Mouse (Mus musculus): Measurements from ENCODE around the gene Bdh1.
A peak's percentile ranks its signal among the peaks of the same experiment; 100 is the strongest.
"Not testable (repeated sequence)": the region's sequence is repeated elsewhere in the genome, so short reads cannot be mapped to it uniquely, and the experiment has no call there.

Bdh1 gene

DNA sequence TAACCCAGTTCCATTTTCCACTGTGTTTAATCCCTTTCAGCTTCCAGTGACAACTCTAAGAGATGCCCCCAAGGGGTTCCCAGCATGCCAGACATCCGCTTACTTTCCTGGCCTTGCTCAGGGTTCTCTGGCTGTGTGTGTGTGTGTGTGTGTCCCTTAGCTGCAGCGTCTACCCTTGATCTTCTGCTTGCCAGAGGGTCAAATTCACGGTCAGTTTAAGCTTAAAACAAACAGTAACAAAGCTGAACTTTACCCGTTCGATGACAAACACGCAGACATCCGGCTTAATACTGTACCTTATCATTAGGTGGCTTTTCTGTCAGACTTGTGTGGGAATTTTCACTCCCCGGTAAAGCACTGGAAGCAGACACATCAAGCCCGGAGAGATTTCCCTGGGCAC lies at the start of gene Bdh1:
Bdh1 (plus strand) TSS at position 281 of the 400 bp plus-strand sequence.
- no peak for DNase-seq

DNA sequence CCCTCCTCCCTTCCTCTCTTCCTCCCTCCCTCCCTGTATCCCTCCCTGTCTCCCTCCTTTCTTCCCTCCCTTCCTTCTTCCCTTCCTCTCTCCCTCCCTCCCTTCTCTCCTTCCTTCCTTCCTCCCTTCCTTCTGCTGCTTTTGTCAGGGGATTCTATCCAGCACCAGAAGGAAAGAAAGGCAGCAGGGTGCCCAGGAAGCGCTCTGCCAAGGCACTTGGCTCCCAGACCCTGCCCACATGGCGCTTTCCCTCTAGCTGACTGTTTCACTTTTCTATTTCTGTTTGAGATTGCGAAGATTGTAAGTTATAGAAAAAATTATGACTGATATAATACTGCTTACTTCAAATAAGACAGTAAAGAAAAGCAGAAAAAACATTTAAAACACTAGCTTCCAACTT lies 49.8 kb upstream of the Bdh1 start:
- not testable (repeated sequence) for DNase-seq

DNA sequence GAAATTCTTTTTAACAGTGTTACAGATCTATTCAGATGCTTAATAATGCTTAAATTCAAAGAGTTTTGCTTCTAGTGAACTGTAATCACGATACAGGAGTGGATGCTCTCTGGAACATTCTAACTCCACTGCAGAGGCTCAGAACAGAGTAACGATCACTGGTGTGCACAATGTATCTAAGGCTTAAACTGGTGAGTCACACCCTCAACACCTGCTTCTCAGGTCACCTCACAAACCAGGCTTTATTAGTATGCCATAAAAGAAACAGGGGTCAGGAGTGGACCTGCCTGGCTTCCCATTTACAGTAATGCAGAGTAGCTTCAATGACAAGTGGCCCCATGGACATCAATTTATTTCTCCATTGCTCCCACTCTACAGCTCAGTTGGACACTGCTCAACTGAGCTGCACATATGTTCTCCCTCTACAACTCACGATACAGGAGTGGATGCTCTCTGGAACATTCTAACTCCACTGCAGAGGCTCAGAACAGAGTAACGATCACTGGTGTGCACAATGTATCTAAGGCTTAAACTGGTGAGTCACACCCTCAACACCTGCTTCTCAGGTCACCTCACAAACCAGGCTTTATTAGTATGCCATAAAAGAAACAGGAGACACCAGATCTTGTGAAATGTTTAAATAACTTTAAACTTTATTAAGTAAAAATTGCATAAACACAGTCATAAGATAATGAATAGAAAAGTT lies 46.0 kb upstream of the Bdh1 start:
- DNase-seq: not testable (repeated sequence)

DNA sequence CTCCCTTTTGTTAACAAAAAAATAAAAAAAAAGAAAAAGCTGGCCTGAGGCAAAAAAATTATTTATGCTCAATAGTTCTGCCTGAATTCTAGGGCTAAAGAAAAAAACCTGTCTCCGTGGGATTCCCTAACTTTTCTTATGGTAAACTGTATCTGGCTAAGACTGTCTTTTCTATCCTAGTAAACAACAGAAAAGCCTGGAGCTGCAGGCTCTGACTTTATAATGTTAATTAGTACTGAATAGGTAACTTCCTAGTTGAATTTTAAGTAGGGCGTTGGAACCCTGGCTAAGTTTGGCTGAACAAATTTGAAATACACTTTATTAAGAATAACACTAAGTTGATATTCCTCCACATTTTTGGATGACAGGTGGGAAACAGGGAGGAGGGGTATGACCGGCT lies 33.8 kb upstream of the Bdh1 start:
- DNase-seq: not testable (repeated sequence)

DNA sequence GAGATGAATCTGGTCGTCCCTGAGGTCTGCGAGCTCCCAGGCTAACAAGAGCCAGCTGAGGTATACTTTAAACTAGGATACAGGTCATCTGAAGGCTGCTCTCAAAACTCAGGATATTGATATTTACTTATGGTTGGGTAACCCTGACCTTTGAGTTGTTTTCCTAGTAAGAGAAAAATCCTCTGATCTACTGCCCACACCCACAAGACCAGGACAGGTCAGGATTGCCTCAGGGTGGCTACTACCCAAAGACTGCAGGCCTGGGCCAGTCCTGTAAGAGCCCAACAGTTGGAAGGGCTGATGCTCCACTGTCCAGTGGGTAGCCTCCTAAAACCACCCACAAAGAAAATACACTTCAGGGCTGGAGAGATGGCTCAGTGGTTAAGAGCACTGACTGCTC lies 22.8 kb upstream of the Bdh1 start:
- no peak for DNase-seq

DNA sequence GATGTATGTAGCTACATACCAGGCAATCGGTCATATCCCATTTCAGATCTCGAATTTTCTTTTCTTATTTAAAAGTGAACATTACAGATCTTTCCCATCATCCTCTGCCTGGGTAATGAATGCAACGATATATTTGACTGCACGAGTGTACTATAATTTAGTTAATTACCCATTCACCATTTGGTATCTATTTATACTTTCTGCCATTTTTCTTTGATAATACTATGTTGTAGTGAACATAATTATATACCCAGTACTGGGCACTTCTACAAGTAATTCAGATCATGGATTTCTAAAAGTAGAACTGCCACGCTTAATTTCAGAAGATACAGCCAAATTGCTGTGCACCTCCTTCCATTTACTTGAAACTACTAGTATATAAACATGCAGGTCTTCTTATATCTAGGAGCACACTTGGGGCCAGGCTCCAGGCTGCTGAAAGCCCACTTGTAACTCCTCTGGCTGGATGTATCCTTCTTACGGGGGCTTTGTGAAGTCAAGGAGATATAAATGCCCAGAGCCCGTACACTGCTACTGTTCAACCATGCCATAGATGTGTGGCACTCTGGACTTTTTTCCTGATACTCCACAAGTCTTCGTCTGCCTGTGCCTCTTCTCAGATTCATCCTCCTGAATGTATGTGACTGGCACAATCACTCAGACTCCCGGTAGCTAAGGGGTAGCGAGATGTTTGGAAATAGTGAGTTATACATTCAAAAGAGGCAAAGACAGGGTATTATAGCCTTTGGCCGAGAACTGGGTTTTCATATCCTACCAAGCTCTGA lies 21.0 kb upstream of the Bdh1 start:
- DNase-seq: no peak

DNA sequence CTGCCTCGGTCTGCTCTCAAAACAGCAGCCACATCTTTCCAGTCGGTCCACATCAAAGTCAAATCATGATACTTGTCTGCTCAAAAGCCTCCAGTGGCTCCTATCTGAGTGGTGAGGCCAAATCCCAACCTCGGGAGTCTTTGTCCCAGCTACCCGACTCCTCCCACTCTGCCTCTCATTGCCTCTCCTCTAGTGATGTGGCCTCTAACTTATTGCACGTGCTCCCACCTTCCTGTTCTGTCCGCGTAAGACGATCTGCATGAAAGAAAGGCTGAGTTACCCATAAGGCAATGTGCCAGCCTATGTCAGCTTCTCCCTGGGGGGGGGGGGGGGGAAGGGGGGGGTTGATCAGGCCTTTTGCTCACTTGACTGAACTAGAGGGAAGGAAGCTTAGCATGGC lies 20.0 kb upstream of the Bdh1 start:
- DNase-seq: no peak

DNA sequence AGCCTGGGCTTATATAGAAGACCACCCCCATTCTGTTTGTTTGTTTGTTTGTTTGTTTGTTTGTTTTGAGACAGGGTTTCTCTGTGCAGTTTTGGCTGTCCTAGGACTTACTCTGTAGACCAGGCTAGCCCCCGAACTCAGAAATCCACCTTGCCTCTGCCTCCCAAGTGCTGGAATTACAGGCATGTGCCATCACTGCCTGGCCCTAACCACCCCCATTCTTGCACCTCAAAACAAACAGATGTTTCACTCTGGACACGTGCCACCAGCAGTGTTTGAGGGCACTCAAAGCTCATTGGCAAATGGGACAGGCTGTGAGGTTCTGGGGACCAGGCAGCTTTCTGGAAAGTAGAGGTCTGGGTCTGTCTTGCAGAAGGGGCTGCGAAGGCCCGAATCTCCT lies 18.1 kb upstream of the Bdh1 start:
- DNase-seq: no peak

DNA sequence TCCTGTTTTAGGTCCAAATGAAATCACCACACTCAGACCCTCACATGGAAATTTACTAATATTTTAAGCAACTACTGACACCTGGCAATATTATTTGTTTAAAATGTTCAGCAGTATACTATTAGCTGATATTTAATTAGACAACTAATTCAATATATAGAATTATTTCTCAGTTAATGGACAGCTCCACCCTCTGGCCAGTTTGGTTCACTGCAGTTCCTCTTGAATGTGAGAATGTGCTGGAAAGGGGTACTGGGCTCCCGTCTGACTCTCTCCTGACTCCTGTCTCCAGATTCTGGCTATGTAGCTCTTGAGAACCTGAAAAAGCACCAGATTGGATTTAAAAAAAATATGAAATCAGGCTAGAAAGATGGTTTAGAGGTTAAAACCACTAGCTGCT lies 17.0 kb upstream of the Bdh1 start:
- peak in 1 of 2 experiments; percentile 24 for DNase-seq

DNA sequence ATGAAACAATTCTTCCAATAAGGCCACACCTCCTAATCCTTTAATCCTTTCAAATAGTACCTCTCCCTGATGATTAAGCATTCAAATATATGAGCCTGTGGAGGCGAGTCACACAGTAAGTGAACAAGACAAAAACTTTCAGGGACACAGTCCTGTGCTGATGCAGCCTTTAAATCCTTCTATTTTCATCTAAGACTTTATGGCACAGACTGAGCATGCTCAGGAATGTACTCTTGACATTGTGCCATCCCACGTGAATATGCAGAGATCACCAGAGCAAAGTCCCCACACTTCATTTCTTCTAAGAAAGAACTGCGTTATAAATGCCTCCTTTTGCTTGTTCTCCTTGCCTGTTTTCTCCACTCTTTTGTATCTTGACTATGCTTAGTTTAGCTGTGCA lies 14.2 kb upstream of the Bdh1 start:
- DNase-seq: no peak

DNA sequence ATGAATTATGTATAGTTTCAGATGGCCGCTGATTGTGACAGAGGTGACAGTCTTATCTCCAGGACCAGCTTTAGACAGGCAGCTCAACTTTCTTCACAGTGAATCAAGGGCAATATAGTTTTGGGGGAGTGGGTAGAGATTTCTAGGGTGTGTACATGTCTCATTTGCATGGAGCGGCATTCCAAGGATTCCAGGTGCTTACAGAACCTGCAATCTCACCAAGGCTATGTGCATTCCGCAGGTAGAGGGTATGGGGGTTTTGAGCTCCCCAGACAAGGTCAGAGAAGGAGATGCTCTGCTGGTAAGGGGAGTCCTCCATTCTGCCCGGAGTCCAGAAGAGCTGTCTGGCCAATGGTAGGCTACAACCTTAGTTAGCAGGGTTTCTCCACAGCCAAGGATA lies 11.1 kb upstream of the Bdh1 start:
- no peak for DNase-seq

DNA sequence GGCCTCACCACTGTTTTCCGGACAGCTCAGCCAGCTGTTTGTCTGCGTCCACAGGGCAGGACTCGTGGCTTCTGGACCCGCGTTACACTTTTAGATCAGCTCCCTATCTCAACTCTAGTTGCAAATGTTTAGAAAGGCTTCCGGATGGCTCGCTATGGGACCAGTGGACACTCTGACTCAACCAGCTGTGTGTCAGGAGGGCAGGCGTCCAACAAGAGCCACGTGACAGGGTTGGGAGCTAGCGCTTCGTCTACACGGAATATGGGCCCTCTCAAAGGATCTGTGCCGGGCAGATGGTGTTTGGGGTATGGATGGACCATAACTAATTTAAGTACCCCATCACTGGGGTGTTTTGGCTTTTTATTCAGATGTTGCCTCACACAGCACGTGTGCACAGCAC lies 9.8 kb upstream of the Bdh1 start:
- DNase-seq: peak in 1 of 2 experiments; percentile 37

DNA sequence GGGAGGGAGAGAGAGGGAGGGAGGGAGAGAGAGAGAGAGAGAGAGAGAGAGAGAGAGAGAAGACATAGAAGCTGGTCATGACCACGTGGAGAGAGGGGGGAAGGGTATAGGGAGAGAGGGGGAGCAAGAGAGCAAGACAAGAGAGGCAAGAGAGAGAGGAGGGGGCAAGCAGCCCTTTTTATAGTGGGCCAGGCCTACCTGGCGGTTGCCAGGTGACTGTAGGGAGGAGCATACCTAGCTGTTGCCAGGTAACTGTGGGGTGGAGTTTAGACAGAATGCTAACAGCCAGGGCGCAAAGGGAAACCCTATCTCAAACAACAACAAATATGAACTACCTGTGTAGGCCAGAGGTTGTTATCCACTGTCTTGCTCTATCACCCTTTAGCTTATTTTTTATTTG lies 8.3 kb upstream of the Bdh1 start:
- DNase-seq: no peak

DNA sequence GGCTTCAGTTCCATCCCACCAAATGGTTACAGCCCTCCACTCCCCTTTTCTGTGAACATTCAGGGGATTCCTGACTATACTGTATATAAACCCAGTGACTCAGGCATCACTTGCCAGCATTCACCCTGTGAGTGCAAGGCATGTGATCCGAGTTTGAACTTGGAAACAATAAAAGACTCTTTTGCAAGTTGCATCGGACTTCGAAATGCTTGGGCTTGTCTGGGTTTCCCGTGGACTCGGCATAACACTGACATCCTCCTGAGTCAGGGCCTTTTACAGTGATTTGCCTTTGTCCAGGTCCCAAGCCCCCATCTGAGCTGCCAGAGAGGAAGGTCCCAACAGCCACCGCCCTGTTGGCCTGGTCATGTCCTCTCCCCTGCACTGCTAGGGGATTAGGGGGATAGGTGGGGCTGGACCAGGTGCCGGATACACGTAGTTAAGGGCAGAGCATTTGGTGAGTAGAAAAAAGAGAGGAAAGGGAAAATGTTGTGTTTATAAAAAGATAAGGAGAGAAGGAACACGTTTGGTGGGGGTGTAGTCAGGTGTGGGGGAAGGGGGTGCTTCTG lies 6.1 kb upstream of the Bdh1 start:
- DNase-seq: no peak

DNA sequence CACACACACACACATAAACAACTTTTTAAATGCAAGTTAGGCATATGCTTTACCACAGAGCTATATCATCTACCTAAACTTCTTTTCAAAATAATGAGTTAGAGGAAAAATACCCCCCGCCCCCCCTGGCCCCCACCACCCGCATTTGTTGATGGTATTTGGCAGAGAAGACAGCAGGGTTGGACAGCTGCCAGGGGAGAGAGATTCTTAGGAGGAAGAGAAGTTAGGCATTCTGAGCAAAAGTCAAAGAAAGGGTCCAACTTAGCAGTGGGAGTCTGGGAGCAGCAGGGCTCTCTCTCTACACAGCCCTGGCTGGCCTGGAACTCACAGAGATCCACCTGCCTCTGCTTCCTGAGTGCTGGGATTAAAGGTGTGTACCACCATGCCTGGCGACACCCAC lies 3.4 kb upstream of the Bdh1 start:
- DNase-seq: peak in 1 of 2 experiments; percentile 41

DNA sequence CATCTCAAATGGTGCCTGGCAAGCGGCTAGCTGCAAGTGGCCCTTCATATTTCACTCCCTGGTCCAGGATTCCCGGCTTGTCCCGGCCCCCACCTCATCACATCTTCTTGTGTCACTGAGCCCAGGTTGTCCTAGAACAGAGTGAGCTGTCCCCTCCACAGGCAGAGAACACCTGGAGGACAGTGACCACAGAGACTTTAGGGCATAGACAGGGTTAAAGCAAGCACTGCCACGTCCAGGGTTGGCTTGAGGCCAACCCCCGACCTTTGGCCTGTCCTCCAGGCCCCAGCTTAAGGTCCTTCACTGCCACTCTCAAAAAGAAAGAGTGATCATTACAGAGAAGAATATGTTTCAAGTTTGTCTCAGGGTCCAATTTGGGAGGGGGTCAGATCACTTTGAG lies 2.6 kb upstream of the Bdh1 start:
- DNase-seq: no peak

DNA sequence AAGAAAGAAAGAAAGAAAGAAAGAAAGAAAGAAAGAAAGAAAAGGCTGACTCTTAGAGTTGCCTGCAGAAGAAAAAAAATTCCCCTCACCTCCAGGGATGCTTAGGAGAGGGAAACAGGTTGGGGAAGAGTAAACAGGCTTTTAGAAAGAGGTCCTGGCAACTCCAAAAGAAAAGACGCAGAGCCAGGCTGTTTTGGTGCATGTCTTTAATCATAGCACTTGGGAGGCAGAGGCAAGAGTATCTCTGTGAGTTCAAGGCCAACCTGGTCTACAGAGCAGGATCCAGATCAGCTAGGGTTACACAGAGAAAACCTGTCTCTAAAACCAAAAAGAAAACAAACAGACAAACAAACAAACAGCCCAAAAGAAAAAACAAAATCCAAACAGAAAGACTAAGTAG lies 642 bp downstream of the Bdh1 start:
- no peak for DNase-seq

DNA sequence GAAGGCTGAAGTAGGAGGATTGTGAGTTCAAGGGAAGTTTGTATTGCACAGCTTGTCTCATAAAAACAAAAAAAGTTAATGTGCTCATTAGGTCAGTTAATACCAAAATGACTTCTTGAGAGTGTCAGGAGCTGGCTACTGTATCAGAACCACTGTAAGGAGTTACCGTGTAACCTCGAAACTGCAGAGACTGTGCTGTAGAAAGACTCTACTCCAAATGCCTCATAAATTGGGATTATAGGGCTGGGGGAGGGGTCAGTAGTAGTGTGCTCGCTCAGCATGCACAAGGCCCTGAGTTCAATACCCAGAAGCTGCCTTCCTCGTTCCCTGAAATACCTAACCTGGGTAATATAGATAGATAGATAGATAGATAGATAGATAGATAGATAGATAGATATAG lies 1.3 kb downstream of the Bdh1 start:
- DNase-seq: no peak

DNA sequence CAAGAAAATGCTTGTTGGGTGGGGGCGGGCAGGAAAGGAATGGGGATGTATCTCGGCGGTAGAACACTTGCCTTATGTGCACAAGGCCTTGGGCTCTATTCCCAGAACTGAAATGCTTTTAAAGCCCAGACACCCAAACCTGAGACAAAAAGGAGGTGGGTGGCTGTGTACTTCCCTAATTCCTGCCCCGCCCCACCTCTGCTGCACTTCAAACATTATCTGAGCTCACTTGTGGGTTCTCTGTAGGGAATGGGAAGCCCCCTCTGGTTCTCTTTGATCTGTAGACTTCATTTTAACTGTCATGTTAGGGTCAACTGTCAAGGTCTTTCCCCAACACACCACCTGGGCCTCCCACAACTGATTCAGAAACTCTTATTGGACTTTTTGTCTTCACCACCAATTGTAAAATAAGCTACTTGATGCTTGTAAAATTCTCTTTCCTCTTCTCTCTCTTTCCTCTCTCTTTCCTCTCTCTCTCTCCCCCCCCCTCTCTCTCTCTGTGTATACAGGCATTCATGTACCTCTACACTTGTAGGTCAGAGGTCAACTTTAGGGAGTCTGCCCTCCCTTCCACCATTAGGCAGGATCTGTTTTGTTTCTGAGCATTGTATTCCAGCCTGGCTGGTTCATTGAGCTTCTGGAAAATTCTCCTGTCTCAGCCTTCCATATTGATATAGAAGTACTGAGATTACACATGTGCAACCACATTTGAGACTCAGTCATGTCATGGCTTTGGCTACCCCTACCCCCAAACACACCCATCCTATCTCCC lies 2.5 kb downstream of the Bdh1 start:
- DNase-seq: no peak

DNA sequence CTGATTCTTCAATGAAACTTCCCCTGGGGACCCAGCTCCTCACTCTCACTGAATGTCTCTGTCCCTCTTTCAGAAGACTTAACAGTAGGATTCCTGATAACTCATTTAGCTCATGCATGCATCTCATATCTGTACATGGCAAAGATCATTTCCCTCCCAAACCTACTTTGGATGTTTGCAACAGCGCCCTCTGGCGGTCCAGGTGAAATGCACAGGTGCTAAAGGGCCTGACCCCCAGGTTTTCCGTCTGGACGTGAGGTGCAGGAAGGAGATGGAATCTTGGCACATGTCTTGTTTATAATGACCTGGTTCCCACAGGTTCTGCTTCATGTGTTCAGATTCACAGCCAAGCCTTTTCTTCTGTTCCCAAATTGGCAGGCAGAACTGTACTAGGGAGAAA lies 3.4 kb downstream of the Bdh1 start:
- DNase-seq: peak; percentile 83 to 84

DNA sequence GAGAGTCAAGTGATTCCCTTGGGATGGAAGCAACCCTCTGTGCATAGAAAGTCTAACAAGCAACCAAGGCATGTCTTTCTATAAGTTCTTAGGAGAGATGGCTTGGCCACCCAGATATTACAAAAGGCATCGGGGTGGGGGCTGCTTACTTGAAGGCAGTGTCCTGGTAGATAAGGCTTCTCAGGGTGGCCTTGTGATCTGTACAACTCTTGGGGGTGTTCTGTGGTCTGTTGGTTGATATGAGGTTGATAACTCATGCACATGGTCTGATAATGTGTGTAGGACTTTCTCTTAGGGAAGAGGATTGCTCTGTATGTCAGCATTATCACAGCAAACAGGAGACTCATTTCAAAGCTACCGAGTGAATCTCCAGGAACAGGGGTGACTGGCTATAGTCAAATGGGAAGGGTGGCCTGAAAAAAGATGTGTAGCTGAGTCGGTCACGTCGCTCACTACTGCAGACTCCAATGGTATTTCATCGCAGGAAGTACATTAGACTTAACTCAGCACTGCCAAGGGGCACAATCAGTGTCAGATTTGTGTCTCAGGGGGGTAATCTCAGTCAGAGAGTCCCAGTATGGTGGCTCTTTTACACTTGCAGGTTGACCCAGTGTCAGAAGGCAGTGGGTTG lies 4.5 kb downstream of the Bdh1 start:
- no peak for DNase-seq

DNA sequence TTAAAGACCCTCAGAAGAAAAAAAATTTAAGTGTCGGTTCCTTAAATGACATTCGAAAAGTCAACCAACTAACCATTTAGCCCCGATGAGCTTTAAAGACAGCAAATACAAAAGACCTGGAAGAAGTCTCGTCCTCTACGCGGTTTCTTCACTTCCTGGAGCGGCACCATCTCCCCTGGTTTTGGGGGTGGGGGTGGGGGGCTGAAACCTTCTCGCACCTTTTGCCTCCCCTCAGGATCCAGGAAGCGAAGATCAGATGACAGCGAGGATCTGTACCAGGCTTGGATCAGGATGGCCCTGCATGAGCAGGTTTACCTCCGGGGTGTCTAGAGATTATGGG lies 6.2 kb downstream of the Bdh1 start:
- no peak for DNase-seq

Measured in kidney, postnatal 4 days (tissue).